25 mouse cellular contexts compared by ENCODE assay signal in genomic region chr12:8271405-8271804, GRCm38 (mm10). TPM values are rescaled to one million over a fixed set of nuclear protein-coding genes. Genes with fewer than 3 reads are reported as not detected.
DNase-seq lines count a peak whose midpoint lies in the region; ATAC-seq lines count a peak whose summit lies in the region.
"Had no signal": no experiment of that assay in that cellular context is flagged by ENCODE, and none has a peak within 500 bp of the region (broad histone marks: within the 10 kb centered on the region; RNA-seq: fewer than 3 reads in every experiment).

No protein-coding gene starts in this region.

- no peaks in the 10 kb centered on the region for H3K9me3 ChIP-seq in kidney, embryonic 14.5 days (ENCODE audit: control insufficient read depth, low read length)
- no peaks in the 10 kb centered on the region for H3K9me3 ChIP-seq in liver, embryonic 16.5 days (replicated peaks; ENCODE audit: control insufficient read depth, low read length)
- no peaks in the 10 kb centered on the region for H3K9me3 ChIP-seq in liver, embryonic 12.5 days (replicated peaks)
- H3K9me3 ChIP-seq: embryonic facial prominence, embryonic 10.5 days; forebrain, embryonic 15.5 days; hindbrain, embryonic 12.5 days; limb, embryonic 12.5 days; midbrain, embryonic 15.5 days; neural tube, embryonic 12.5 days had no signal

- H3K4me3 ChIP-seq in kidney, embryonic 14.5 days (ENCODE audit: low read length): no peak overlapping the region
- no peak overlapping the region for H3K4me3 ChIP-seq in liver, embryonic 16.5 days (ENCODE audit: low read depth, low read length)
- no peak overlapping the region for H3K4me3 ChIP-seq in liver, embryonic 12.5 days
- H3K4me3 ChIP-seq: embryonic facial prominence, embryonic 10.5 days; forebrain, embryonic 15.5 days; hindbrain, embryonic 12.5 days; layer of hippocampus, adult 2 months; limb, embryonic 12.5 days; midbrain, embryonic 15.5 days; neural tube, embryonic 12.5 days had no signal

- H3K27ac ChIP-seq in kidney, embryonic 14.5 days (ENCODE audit: low read depth, low read length): no peak overlapping the region
- H3K27ac ChIP-seq in liver, embryonic 16.5 days (ENCODE audit: low read length): no peak overlapping the region
- H3K27ac ChIP-seq in liver, embryonic 12.5 days: no peak overlapping the region
- H3K27ac ChIP-seq: embryonic facial prominence, embryonic 10.5 days; forebrain, embryonic 15.5 days; hindbrain, embryonic 12.5 days; layer of hippocampus, adult 2 months; limb, embryonic 12.5 days; macrophage; midbrain, embryonic 15.5 days; neural tube, embryonic 12.5 days had no signal

- H3K4me2 ChIP-seq in kidney, embryonic 14.5 days (replicated peaks; ENCODE audit: low read depth, low read length): no peak overlapping the region
- no peak overlapping the region for H3K4me2 ChIP-seq in liver, embryonic 16.5 days (ENCODE audit: low read depth, low read length)
- no peak overlapping the region for H3K4me2 ChIP-seq in liver, embryonic 12.5 days
- H3K4me2 ChIP-seq: forebrain, embryonic 15.5 days; hindbrain, embryonic 12.5 days; limb, embryonic 12.5 days; lung, embryonic 14.5 days; midbrain, embryonic 15.5 days; neural tube, embryonic 12.5 days had no signal

- peak; percentile 10 for DNase-seq in adrenal gland, adult 8-10 months
- no peak for DNase-seq in adrenal gland, adult 18-20 months (ENCODE audit: low spot score in 2 of 2)
- DNase-seq in kidney, adult 8-10 months: peak; percentile 17 to 52
- peak; percentile 36 for DNase-seq in yolk sac, embryonic 10.5 days (ENCODE audit: low spot score)
- DNase-seq: cerebellum, adult 11-12 months; cerebellum, postnatal 10 days; gastrocnemius, postnatal 10 days; lung, embryonic 14.5 days; right cerebral cortex, postnatal 14 days had no signal

- H3K27me3 ChIP-seq in kidney, embryonic 14.5 days (ENCODE audit: control insufficient read depth, insufficient read depth, low read length): no peaks in the 10 kb centered on the region
- no peaks in the 10 kb centered on the region for H3K27me3 ChIP-seq in liver, embryonic 16.5 days (ENCODE audit: control insufficient read depth, insufficient read depth, low read depth, low read length)
- no peaks in the 10 kb centered on the region for H3K27me3 ChIP-seq in liver, embryonic 12.5 days (replicated peaks)
- H3K27me3 ChIP-seq: forebrain, embryonic 15.5 days; hindbrain, embryonic 12.5 days; limb, embryonic 12.5 days; midbrain, embryonic 15.5 days; neural tube, embryonic 12.5 days had no signal

- H3K36me3 ChIP-seq in kidney, embryonic 14.5 days (ENCODE audit: control insufficient read depth, insufficient read depth, low read length): no peaks in the 10 kb centered on the region; the same call in 1 of the 2 replicates
- H3K36me3 ChIP-seq in liver, embryonic 16.5 days (ENCODE audit: control insufficient read depth, insufficient read depth): no peaks in the 10 kb centered on the region
- H3K36me3 ChIP-seq in liver, embryonic 12.5 days: 0 out of 2 replicates have a peak, but pooled peaks cover under 1% of the 10 kb centered on the region
- H3K36me3 ChIP-seq: forebrain, embryonic 15.5 days; hindbrain, embryonic 12.5 days; midbrain, embryonic 15.5 days; neural tube, embryonic 12.5 days had no signal

- H3K4me1 ChIP-seq in kidney, embryonic 14.5 days (ENCODE audit: control insufficient read depth, insufficient read depth, low read length): no peaks in the 10 kb centered on the region
- H3K4me1 ChIP-seq in liver, embryonic 16.5 days (ENCODE audit: control insufficient read depth, low read depth, low read length): no peaks in the 10 kb centered on the region; the same call in 1 of the 2 replicates
- H3K4me1 ChIP-seq in liver, embryonic 12.5 days: peaks cover 15% of the 10 kb centered on the region
- H3K4me1 ChIP-seq: embryonic facial prominence, embryonic 10.5 days; forebrain, embryonic 15.5 days; hindbrain, embryonic 12.5 days; limb, embryonic 12.5 days; midbrain, embryonic 15.5 days; neural tube, embryonic 12.5 days had no signal

- no peak for ATAC-seq in kidney, embryonic 14.5 days (ENCODE audit: low FRiP score, low TSS enrichment)
- peak; percentile 35; the same call in 1 of the 2 replicates for ATAC-seq in liver, embryonic 16.5 days (ENCODE audit: low read depth)
- no peak for ATAC-seq in liver, embryonic 12.5 days
- ATAC-seq: forebrain, embryonic 15.5 days; intestine, postnatal 0 days; midbrain, embryonic 15.5 days had no signal

- no peak overlapping the region for H3K9ac ChIP-seq in kidney, embryonic 14.5 days (ENCODE audit: low read depth, low read length)
- no peak overlapping the region for H3K9ac ChIP-seq in liver, embryonic 16.5 days (ENCODE audit: low read depth, low read length)
- no peak overlapping the region for H3K9ac ChIP-seq in liver, embryonic 12.5 days
- H3K9ac ChIP-seq: forebrain, embryonic 15.5 days; hindbrain, embryonic 12.5 days; limb, embryonic 12.5 days; lung, embryonic 14.5 days; midbrain, embryonic 15.5 days; neural tube, embryonic 12.5 days had no signal

- 84% methylated on average over 2 of the region's 2 CpGs for WGBS in kidney, embryonic 14.5 days
- 56% methylated on average over 2 of the region's 2 CpGs for WGBS in liver, embryonic 16.5 days (ENCODE audit: insufficient replicate concordance)
- WGBS in liver, embryonic 12.5 days (ENCODE audit: insufficient replicate concordance): 68% methylated on average over 2 of the region's 2 CpGs

RNA-seq across cellular contexts. Expression of gene Gdf7, which starts 30.3 kb away (rescaled TPM):
- under 1 TPM in 1 of 4 experiments, not detected in 3; 0.23 TPM for total RNA-seq in adrenal gland, adult 8-10 months (2022)
- not detected for total RNA-seq in adrenal gland, adult 18-20 months (2021)
- 0.99 and 1.3 TPM in 2 replicates for polyA plus RNA-seq in kidney, embryonic 14.5 days (2014; fragmentation: Nextera tagmentation; extraction: Ambion mirVana)
- polyA plus RNA-seq in liver, embryonic 16.5 days (2015; fragmentation: Nextera tagmentation; extraction: Ambion mirVana): not detected in 2 replicates
- not detected in 2 replicates for polyA plus RNA-seq in liver, embryonic 12.5 days (2016; fragmentation: Nextera tagmentation; extraction: Ambion mirVana)
- total RNA-seq: gastrocnemius, postnatal 10 days; granulocyte monocyte progenitor cell, adult 5-6 weeks; layer of hippocampus, adult 2 months; layer of hippocampus, postnatal 25 days had no signal
- polyA plus RNA-seq: heart, embryonic 14.5 days; intestine, postnatal 0 days; lung, embryonic 14.5 days; macrophage; thymus, postnatal 0 days had no signal

RNA-seq across cellular contexts. Expression of gene Hs1bp3, which starts 41.8 kb away (rescaled TPM):
- total RNA-seq in adrenal gland, adult 8-10 months (2022): 10 to 100 TPM; 18.4 to 33.8 (median 20.6) TPM
- total RNA-seq in adrenal gland, adult 18-20 months (2021): 10 to 100 TPM; 12.4 to 16.5 TPM
- 9.1 and 11.6 TPM in 2 replicates for polyA plus RNA-seq in kidney, embryonic 14.5 days (2014; fragmentation: Nextera tagmentation; extraction: Ambion mirVana)
- 4.4 and 5.0 TPM in 2 replicates for polyA plus RNA-seq in liver, embryonic 16.5 days (2015; fragmentation: Nextera tagmentation; extraction: Ambion mirVana)
- polyA plus RNA-seq in liver, embryonic 12.5 days (2016; fragmentation: Nextera tagmentation; extraction: Ambion mirVana): 5.4 and 6.1 TPM in 2 replicates

Comparison
In these comparisons a context has a peak if more than half of its experiments do, and no peak if none do; other contexts are left out.
1. DNase-seq: peak in adrenal gland, adult 8-10 months (single experiment), kidney, adult 8-10 months (2 of 2) and yolk sac, embryonic 10.5 days (single experiment); none in adrenal gland, adult 18-20 months (0 of 2).